Mouse (Mus musculus): ENCODE results near the gene Josd2. TPM values are rescaled to one million over a fixed set of nuclear protein-coding genes. Genes with fewer than 3 reads are reported as not detected.

Gene Josd2
- total and polyA plus RNA-seq, 3 experiments, result 33.9 to 57.7 (median 54.8) TPM

- no peak overlapping the region for H3K4me3 ChIP-seq (replicated peaks in 1 of 3; ENCODE audit: low read depth in 2 of 3, low read length in 2 of 3, poor library complexity in 1 of 3)
- in situ Hi-C loops (cut with MboI; ENCODE audit: low pct_ligation_motif_present, low pct_unique_long_range_greater_than_20kb, low sequenced_read_pairs), result no loop called here
- no peak overlapping the region for H3K4me2 ChIP-seq (ENCODE audit: insufficient read depth, low read depth, poor library complexity, severe bottlenecking)
- dilution Hi-C loops (cut with MboI; ENCODE audit: extremely low pct_ligation_motif_present, extremely low pct_unique_long_range_greater_than_20kb, low sequenced_read_pairs), result no loop called here
- TF ChIP-seq RCOR1 (conservative IDR thresholded peaks at IDR 0.05; ENCODE audit: low read depth, low read length), result no peak
- no peak for TF ChIP-seq IRF4 (IDR thresholded peaks at IDR 0.05; ENCODE audit: low read depth, low read length)
- no peak for TF ChIP-seq MAX (IDR thresholded peaks at IDR 0.05; ENCODE audit: low read length)
- TF ChIP-seq TBP (conservative IDR thresholded peaks at IDR 0.05; ENCODE audit: low read depth, low read length), result no peak
- no peak for TF ChIP-seq BHLHE40 (IDR thresholded peaks at IDR 0.05; ENCODE audit: low read depth, low read length)
- TF ChIP-seq CTCF (conservative IDR thresholded peaks at IDR 0.05 in 1 of 2, IDR thresholded peaks at IDR 0.05 in 1 of 2; ENCODE audit: low read depth in 2 of 2, low read length in 2 of 2), result no peak
- TF ChIP-seq MXI1 (IDR thresholded peaks at IDR 0.05; ENCODE audit: low read depth, low read length), result no peak
- no peak for TF ChIP-seq ZKSCAN1 (IDR thresholded peaks at IDR 0.05; ENCODE audit: borderline replicate concordance, low read depth, low read length)
- TF ChIP-seq ETS1 (conservative IDR thresholded peaks at IDR 0.05; ENCODE audit: low read depth, low read length), result no peak
- no peak for TF ChIP-seq POLR2A (IDR thresholded peaks at IDR 0.05; ENCODE audit: low read depth, low read length)
- TF ChIP-seq NELFE (IDR thresholded peaks at IDR 0.05; ENCODE audit: low read depth, low read length), result no peak
- no peak for TF ChIP-seq JUND (conservative IDR thresholded peaks at IDR 0.05; ENCODE audit: low read depth, low read length)
- no peak for TF ChIP-seq MAZ (IDR thresholded peaks at IDR 0.05; ENCODE audit: low read depth, low read length)
- TF ChIP-seq ELF1 (IDR thresholded peaks at IDR 0.05; ENCODE audit: low read depth, low read length), result no peak
- TF ChIP-seq E2F4 (IDR thresholded peaks at IDR 0.05; ENCODE audit: insufficient replicate concordance, low read depth, low read length), result no peak
- no peak for TF ChIP-seq CHD2 (IDR thresholded peaks at IDR 0.05; ENCODE audit: low read length)
- no peak for TF ChIP-seq MYC (IDR thresholded peaks at IDR 0.05; ENCODE audit: low read depth, low read length)
- TF ChIP-seq KAT2A (IDR thresholded peaks at IDR 0.05; ENCODE audit: insufficient replicate concordance, low read length), result no peak
- no peak for TF ChIP-seq MAFK (IDR thresholded peaks at IDR 0.05; ENCODE audit: insufficient replicate concordance, low read length)
- H3K9ac ChIP-seq (ENCODE audit: insufficient read depth, low read depth), result no peak overlapping the region
- H3K27me3 ChIP-seq (replicated peaks), result peaks cover 72% of the 10 kb centered on the region
- H3K4me1 ChIP-seq (ENCODE audit: control insufficient read depth in 1 of 2, insufficient read depth in 2 of 2), result peaks cover 4 to 27% of the 10 kb centered on the region in 2 experiments
- H3K79me2 ChIP-seq (replicated peaks; ENCODE audit: control insufficient read depth, extremely low read depth, insufficient read depth, poor library complexity, severe bottlenecking), result no peaks in the 10 kb centered on the region
- DNase-seq (ENCODE audit: extremely low read depth), result no peak
- no peaks in the 10 kb centered on the region for H3K9me3 ChIP-seq (replicated peaks; ENCODE audit: low read length)
- no peaks in the 10 kb centered on the region for H3K36me3 ChIP-seq (replicated peaks in 1 of 2; ENCODE audit: control insufficient read depth in 1 of 2, insufficient read depth in 1 of 2, low read length in 1 of 2)
- no peak overlapping the region for H3K27ac ChIP-seq (ENCODE audit: insufficient read depth, low read depth)
These were observed 30.6 kb upstream of the Josd2 start for GRCm38 (mm10) chr7:44437188-44437587.

- Histone ChIP-seq H3K9ac (ENCODE audit: insufficient read depth, low read depth) (no peak overlapping the region), H3K4me1 (ENCODE audit: control insufficient read depth in 1 of 2, insufficient read depth in 2 of 2) (peaks cover 4 to 27% of the 10 kb centered on the region in 2 experiments), H3K27ac (ENCODE audit: insufficient read depth, low read depth) (no peak overlapping the region), H3K36me3 (replicated peaks in 1 of 2; ENCODE audit: control insufficient read depth in 1 of 2, insufficient read depth in 1 of 2, low read length in 1 of 2) (no peaks in the 10 kb centered on the region), H3K4me2 (ENCODE audit: insufficient read depth, low read depth, poor library complexity, severe bottlenecking) (no peak overlapping the region), H3K27me3 (replicated peaks) (peaks cover 75% of the 10 kb centered on the region), H3K9me3 (replicated peaks; ENCODE audit: low read length) (no peaks in the 10 kb centered on the region), H3K4me3 (replicated peaks in 1 of 3; ENCODE audit: low read depth in 2 of 3, low read length in 2 of 3, poor library complexity in 1 of 3) (no peak overlapping the region), H3K79me2 (replicated peaks; ENCODE audit: control insufficient read depth, extremely low read depth, insufficient read depth, poor library complexity, severe bottlenecking) (no peaks in the 10 kb centered on the region)
- no peak for DNase-seq (ENCODE audit: extremely low read depth)
- in situ Hi-C loops (cut with MboI; ENCODE audit: low pct_ligation_motif_present, low pct_unique_long_range_greater_than_20kb, low sequenced_read_pairs), result no loop called here
- dilution Hi-C loops (cut with MboI; ENCODE audit: extremely low pct_ligation_motif_present, extremely low pct_unique_long_range_greater_than_20kb, low sequenced_read_pairs), result no loop called here
- no peak for TF ChIP-seq CHD2 (IDR thresholded peaks at IDR 0.05; ENCODE audit: low read length)
- no peak for TF ChIP-seq USF2 (conservative IDR thresholded peaks at IDR 0.05; ENCODE audit: low read depth, low read length)
- TF ChIP-seq ELF1 (IDR thresholded peaks at IDR 0.05; ENCODE audit: low read depth, low read length), result no peak
- no peak for TF ChIP-seq RAD21 (IDR thresholded peaks at IDR 0.05; ENCODE audit: low read depth, low read length)
- no peak for TF ChIP-seq POLR2AphosphoS2 (IDR thresholded peaks at IDR 0.05; ENCODE audit: low read depth, low read length)
- TF ChIP-seq POLR2A (IDR thresholded peaks at IDR 0.05; ENCODE audit: low read depth, low read length), result no peak
- no peak for TF ChIP-seq NRF1 (IDR thresholded peaks at IDR 0.05; ENCODE audit: low read depth, low read length)
- no peak for TF ChIP-seq GABPA (IDR thresholded peaks at IDR 0.05; ENCODE audit: insufficient replicate concordance, low read depth, low read length)
- no peak for TF ChIP-seq EP300 (IDR thresholded peaks at IDR 0.05; ENCODE audit: low read length)
- TF ChIP-seq ZC3H11A (IDR thresholded peaks at IDR 0.05; ENCODE audit: low read depth, low read length), result no peak
- TF ChIP-seq MAX (IDR thresholded peaks at IDR 0.05; ENCODE audit: low read length), result no peak
- TF ChIP-seq SIN3A (IDR thresholded peaks at IDR 0.05; ENCODE audit: low read length), result no peak
- TF ChIP-seq CTCF (conservative IDR thresholded peaks at IDR 0.05 in 1 of 2, IDR thresholded peaks at IDR 0.05 in 1 of 2; ENCODE audit: low read depth in 2 of 2, low read length in 2 of 2), result no peak
These were observed 29.8 kb upstream of the Josd2 start for GRCm38 (mm10) chr7:44437933-44438332.

Data from CH12.LX (cell line).